Mouse (Mus musculus) layer of hippocampus, postnatal 14 days (tissue): ENCODE measurements at regions not wholly inside any gene's neighbourhood (a gene's known extent, or its start where the extent isn't known, plus 50 kb on each side); places are given as distances from the start of the nearest gene placed in this dataset.

Experiments used
- DNase-seq, 2 experiments: peaks; one replicate each; pipeline ENCODE4 v3.0.0; 2021 to 2022; ENCODE audit warnings: low spot score in 2 of 2, mixed read lengths in 1 of 2

GRCm38 (mm10) chr16:31598409-31598988 is 64.7 kb upstream of the Dlg1 start:
- no peak for DNase-seq

DNA sequence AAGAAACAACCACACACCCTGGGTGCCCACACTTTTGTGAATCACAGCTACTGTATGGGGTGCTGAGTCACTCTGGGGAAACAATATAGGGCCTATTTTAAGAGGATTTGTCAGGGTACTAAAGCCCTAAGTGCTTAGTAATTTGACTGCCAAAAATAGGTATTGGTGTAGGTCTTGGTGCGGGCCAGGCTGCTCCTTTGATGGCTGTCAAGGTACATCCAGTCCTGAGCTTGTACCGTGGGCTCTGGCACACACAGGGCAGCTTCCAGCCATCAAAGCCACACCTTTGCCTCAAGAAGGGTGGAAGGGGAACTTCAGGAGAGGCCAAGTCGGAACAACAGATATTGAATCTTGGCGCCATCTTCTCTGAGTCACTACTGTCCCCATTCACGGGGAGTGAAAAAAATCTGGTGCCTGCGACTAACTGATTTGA is 64.2 kb upstream of the Dlg1 start:
- no peak for DNase-seq

GRCm38 (mm10) chr16:31601278-31601677 is 62.0 kb upstream of the Dlg1 start:
- DNase-seq, result no peak

DNA sequence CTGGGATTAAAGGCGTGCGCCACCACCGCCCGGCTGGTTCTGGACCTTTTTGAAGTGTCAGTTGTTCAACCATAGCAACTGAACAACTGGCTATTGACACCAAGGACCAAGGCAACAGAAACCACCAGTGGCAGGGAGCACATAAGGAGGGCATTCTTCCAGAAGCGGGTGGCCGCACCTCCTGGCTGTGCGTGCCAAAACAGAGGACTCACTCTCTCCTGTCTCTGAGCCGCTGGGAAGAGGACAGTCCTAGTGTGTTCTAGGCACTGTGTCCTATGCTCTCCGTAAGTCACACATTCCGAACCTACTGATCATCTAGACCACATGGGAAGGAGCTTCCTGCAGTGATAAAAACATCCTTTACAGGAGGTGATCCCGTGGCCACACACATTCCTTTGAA is 60.1 kb upstream of the Dlg1 start:
- DNase-seq, result no peak

DNA sequence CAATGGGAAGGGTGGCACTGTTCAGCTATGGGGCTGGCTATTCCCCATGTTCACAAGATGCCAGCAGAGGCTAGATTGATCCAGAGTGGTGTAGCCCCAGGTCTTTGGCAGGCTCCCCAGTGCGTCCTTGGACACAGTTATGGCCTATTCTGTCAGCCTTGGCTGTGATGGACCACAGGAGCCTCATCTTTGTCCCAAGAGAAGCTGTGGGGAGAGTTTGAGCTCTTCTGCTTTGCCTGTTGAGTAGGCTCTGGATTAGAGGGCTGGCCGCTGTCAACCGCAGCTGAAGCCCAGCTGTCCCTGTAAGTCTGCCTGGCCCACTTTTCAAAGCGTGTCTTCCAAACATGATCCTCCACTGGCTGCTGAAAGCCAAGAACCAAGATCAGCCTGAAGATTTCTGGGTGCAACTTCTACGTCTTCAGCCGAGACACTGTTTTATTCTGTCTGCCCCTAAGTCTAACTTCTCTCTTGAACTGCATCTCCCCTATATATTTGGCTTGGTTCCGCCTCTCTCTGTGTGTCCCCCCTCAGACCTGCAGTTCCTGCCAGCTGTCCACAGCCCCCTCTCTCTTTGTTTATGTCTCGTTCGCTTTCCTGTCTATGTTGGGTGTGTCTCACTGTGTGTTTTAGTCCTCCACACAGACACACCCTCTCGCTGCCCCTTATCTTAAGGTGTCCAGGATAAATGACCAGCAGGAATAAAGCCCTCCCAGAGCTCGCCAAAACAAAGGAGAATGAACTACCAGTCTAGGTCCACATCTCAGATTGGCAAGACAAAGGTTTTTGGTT is 56.7 kb upstream of the Dlg1 start:
- no peak for DNase-seq

DNA sequence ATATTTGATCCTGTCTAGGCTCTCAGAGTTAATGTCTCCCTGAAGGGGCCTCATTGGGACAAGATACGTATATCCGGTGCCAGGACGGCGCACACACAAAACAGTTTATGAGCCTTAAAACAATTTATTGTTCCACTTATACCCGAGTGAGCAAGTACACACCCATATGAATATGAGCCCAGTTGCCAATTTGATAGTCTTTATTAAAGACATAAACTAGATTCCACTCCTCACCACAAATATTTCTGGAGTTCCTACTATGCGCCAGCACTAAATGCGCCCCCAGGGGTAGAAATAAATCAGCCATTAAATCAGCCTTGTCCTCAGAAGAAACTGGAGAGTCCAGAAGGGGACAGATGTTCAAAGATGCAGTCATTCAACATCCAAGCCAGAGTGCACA is 54.3 kb upstream of the Dlg1 start:
- no peak for DNase-seq

DNA sequence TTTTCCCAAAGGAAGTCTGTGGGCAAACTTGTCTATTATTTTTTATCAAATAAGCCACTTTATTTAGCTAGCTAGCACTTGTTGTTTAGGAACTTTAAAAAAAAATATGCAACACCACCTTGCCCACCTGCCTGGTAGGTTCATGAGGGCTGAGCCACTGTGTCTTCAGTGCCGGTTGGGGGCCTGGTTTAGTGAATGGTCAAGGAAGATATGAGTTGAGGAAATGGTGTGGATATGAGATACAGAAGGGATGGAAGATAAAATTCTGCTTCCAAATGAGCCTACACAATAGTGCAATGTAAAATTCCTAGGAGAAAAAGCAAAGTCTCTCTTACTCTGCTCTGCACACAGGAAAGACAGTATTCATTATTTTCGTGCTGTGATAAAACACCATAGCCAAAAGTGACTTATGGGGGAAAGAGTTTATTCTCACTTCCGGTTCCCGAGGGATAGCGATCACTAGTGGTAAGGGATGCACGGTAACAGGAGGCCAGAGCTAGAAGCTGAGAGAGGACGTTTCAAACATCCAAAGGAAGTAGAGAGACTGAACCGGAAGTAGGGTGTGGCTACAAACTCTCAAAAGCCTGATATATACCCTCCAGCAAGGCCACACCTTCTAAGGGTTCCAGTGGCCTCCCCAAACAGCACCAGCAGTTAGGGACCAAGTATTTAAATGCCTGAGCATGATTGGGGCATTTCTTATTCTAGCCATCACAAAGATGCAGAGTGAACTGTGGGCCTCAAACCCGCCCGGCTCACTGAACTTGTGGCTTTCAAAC is 53.7 kb upstream of the Dlg1 start:
- DNase-seq, result no peak
